Mouse (Mus musculus): ENCODE measurements around the gene Mrpl1. TPM values are rescaled to one million over a fixed set of nuclear protein-coding genes. Genes with fewer than 3 reads are reported as not detected.

The Mrpl1 gene
- polyA plus RNA-seq, 1 experiment from 2014 or later: 18.5 TPM

DNA sequence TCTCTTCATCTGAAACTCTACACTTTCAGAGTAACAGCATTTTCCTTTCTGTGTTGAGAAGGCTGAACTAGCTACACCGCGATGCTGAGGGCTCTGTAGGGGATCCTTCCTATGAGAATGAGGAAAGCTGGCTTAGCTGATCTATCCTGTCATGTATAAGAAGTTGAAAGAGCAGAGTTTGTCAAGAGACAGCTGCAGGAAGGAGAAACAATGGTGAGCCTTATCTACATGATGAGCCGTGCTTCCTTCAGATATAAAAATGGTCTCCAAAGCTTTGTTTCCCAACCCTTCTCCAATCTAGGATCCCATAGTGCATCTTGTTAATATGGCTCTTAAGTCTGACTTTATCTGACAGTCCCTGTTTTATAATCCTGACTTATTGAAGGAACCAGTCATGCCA is 38.9 kb upstream of the Mrpl1 start:
- DNase-seq (ENCODE audit: low spot score) (no peak), ATAC-seq (ENCODE audit: low FRiP score) (no peak)
- Histone ChIP-seq H3K9me3 (ENCODE audit: control insufficient read depth, low read length) (no peaks in the 10 kb centered on the region), H3K4me2 (replicated peaks) (no peak overlapping the region), H3K27ac (no peak overlapping the region), H3K36me3 (replicated peaks; ENCODE audit: control insufficient read depth, insufficient read depth) (no peaks in the 10 kb centered on the region), H3K4me1 (replicated peaks; ENCODE audit: control insufficient read depth, insufficient read depth, low read length) (no peaks in the 10 kb centered on the region), H3K4me3 (replicated peaks; ENCODE audit: low read length) (no peak overlapping the region), H3K9ac (no peak overlapping the region), H3K27me3 (ENCODE audit: control insufficient read depth, insufficient read depth, low read length) (no peaks in the 10 kb centered on the region)
- 84% methylated on average over 3 of the region's 3 CpGs for WGBS

DNA sequence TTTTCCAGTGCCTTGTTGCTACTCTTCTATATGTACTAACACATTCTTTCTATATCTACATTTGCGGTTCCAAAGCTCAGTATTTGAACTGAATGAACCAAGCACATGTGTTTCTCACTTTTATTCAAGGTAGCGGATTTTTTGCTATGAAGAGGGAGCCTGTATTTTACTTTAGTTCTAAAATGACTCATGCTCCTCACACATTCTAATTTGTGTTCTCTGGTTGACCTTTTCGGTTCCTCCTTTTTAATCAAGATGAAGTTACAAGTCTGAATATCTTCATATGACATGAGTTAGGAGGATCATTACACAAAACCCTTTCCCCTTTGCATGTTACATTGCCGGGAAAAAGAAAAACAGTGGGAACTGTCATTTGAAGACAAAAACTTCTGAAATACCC is 37.5 kb upstream of the Mrpl1 start:
- Histone ChIP-seq H3K4me3 (replicated peaks; ENCODE audit: low read length) (no peak overlapping the region), H3K36me3 (replicated peaks; ENCODE audit: control insufficient read depth, insufficient read depth) (no peaks in the 10 kb centered on the region), H3K27ac (no peak overlapping the region), H3K4me2 (replicated peaks) (no peak overlapping the region), H3K9ac (no peak overlapping the region), H3K9me3 (ENCODE audit: control insufficient read depth, low read length) (no peaks in the 10 kb centered on the region), H3K27me3 (ENCODE audit: control insufficient read depth, insufficient read depth, low read length) (no peaks in the 10 kb centered on the region), H3K4me1 (replicated peaks; ENCODE audit: control insufficient read depth, insufficient read depth, low read length) (no peaks in the 10 kb centered on the region)
- no peak for DNase-seq (ENCODE audit: low spot score)
- WGBS: 92% methylated on average over 4 of the region's 4 CpGs
- ATAC-seq (ENCODE audit: low FRiP score): no peak

DNA sequence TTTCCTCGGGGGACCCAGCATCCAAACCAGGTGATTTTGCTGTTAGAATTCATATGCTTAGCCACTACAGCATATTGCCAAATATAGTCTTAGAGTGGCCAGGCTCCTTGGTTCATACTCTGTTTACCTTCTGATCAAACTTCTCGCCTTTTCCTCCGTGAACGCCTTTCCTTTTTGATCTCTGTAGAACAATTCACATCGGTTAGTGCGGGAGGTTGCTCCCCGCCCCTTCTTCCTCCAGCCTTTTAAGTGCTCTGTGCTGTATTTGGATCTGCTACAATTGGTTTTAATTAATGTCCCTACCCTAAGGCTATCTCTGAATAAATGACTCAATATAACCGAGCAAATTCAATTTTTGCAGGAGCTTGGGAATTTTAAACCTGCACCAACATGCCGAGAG is 33.2 kb upstream of the Mrpl1 start:
- DNase-seq (ENCODE audit: low spot score) (no peak), ATAC-seq (ENCODE audit: low FRiP score) (no peak)
- Histone ChIP-seq H3K4me1 (replicated peaks; ENCODE audit: control insufficient read depth, insufficient read depth, low read length) (no peaks in the 10 kb centered on the region), H3K27me3 (ENCODE audit: control insufficient read depth, insufficient read depth, low read length) (no peaks in the 10 kb centered on the region), H3K9me3 (ENCODE audit: control insufficient read depth, low read length) (no peaks in the 10 kb centered on the region), H3K36me3 (replicated peaks; ENCODE audit: control insufficient read depth, insufficient read depth) (no peaks in the 10 kb centered on the region), H3K4me2 (replicated peaks) (peak overlapping the region; percentile 19), H3K9ac (no peak overlapping the region), H3K4me3 (replicated peaks; ENCODE audit: low read length) (no peak overlapping the region), H3K27ac (no peak overlapping the region)
- 63% methylated on average over 9 of the region's 9 CpGs for WGBS

DNA sequence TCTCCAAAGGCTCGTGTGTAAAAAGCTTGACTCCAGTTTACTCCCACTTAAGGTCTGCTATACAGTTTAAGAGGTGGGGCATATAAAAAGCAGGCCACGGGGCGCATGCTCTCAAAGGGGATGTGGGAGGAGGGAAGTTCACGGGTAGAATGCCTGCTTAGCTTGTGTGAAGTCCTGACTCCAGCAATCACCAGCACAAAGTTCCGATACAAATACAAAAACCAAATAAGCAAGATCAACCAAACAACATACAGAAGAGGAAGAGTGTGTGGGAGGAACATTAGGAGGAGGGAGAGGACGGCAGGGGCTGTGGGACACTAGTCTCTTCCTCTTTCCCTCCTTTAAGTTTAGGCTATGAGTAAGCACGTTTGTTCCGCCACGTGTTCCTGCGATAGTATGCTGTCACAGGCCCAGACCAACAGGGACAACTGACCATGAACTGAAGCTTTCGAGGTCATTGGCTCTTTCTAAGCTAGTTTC is 32.4 kb upstream of the Mrpl1 start:
- no peaks in the 10 kb centered on the region for H3K4me1 ChIP-seq (replicated peaks; ENCODE audit: control insufficient read depth, insufficient read depth, low read length)
- DNase-seq (ENCODE audit: low spot score) (no peak), ATAC-seq (ENCODE audit: low FRiP score) (no peak)
- 80% methylated on average over 11 of the region's 11 CpGs for WGBS
- H3K36me3 ChIP-seq (replicated peaks; ENCODE audit: control insufficient read depth, insufficient read depth): no peaks in the 10 kb centered on the region
- H3K9ac ChIP-seq: no peak overlapping the region
- H3K27ac ChIP-seq: no peak overlapping the region
- H3K27me3 ChIP-seq (ENCODE audit: control insufficient read depth, insufficient read depth, low read length): no peaks in the 10 kb centered on the region
- no peak overlapping the region for H3K4me2 ChIP-seq (replicated peaks)
- H3K9me3 ChIP-seq (ENCODE audit: control insufficient read depth, low read length): no peaks in the 10 kb centered on the region
- H3K4me3 ChIP-seq (replicated peaks; ENCODE audit: low read length): no peak overlapping the region

DNA sequence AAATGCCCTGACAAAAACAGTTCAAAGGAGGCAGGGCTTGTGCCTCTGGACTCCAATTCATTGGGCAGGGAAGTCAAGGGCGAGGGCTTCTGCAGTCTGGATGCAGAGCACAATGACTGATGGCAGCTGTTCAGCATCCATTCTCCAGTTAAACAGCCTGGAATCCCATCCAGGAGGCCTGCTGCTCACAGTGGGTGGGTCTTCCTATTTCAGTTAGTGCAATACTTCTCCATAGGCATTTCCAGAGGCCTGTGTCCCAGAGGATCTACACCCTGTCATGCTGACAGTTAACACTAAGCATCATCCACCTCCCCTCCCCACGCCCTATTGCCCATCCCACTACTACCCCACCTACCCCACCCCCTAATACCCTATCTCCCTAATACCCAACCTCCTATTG is 26.1 kb upstream of the Mrpl1 start:
- WGBS: 70% methylated on average over 2 of the region's 2 CpGs

DNA sequence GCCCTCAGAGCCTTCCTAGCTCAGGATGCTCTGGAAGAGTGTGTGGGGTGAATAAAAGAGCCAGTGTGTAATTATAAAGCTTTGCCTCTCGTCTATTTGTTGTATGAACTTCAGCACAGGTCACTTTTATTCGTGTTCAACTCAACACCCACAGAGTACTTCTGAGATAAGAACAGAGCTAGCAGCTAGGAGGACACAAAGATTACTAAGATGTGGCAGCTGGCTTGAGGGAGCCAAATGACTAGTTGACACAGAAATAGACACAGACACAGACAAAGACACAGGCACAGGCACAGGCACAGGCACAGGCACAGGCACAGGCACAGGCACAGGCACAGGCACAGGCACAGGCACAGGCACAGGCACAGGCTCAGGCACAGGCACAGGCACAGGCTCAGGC is 25.3 kb upstream of the Mrpl1 start:
- Histone ChIP-seq H3K36me3 (replicated peaks; ENCODE audit: control insufficient read depth, insufficient read depth) (no peaks in the 10 kb centered on the region), H3K4me3 (replicated peaks; ENCODE audit: low read length) (no peak overlapping the region), H3K27me3 (ENCODE audit: control insufficient read depth, insufficient read depth, low read length) (no peaks in the 10 kb centered on the region), H3K9me3 (ENCODE audit: control insufficient read depth, low read length) (no peaks in the 10 kb centered on the region), H3K27ac (no peak overlapping the region), H3K9ac (no peak overlapping the region), H3K4me2 (replicated peaks) (no peak overlapping the region), H3K4me1 (replicated peaks; ENCODE audit: control insufficient read depth, insufficient read depth, low read length) (no peaks in the 10 kb centered on the region)
- WGBS: 63% methylated on average over 2 of the region's 2 CpGs
- DNase-seq (ENCODE audit: low spot score) (no peak), ATAC-seq (ENCODE audit: low FRiP score) (no peak)

More for the DNA sequence above, 26.1 kb upstream of the Mrpl1 start:
- no peak overlapping the region for H3K4me2 ChIP-seq (replicated peaks)
- H3K4me3 ChIP-seq (replicated peaks; ENCODE audit: low read length): no peak overlapping the region
- H3K36me3 ChIP-seq (replicated peaks; ENCODE audit: control insufficient read depth, insufficient read depth): no peaks in the 10 kb centered on the region
- no peak overlapping the region for H3K27ac ChIP-seq
- no peaks in the 10 kb centered on the region for H3K27me3 ChIP-seq (ENCODE audit: control insufficient read depth, insufficient read depth, low read length)
- DNase-seq (ENCODE audit: low spot score) (no peak), ATAC-seq (ENCODE audit: low FRiP score) (no peak)
- H3K9ac ChIP-seq: no peak overlapping the region
- H3K9me3 ChIP-seq (ENCODE audit: control insufficient read depth, low read length): no peaks in the 10 kb centered on the region
- H3K4me1 ChIP-seq (replicated peaks; ENCODE audit: control insufficient read depth, insufficient read depth, low read length): no peaks in the 10 kb centered on the region

DNA sequence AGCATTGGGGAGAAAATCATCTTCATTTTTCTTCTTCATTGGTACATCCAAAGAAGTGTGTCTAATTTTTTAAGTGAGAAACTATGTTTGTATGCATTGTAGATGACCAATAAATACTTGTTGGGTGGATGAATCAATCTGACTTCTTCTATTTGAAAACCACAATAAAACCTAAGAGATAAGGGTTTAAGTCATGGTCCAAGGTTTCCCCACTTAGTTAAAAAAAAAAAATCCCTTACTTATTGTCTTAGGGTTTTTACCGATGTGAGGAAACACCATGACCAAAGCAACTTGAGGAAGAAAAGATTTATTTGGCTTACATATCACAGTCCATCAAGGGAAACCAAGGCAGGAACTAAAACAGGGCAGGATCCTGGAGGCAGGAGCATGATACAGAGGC is 19.5 kb upstream of the Mrpl1 start:
- no peak overlapping the region for H3K9ac ChIP-seq
- no peaks in the 10 kb centered on the region for H3K9me3 ChIP-seq (ENCODE audit: control insufficient read depth, low read length)
- H3K4me3 ChIP-seq (replicated peaks; ENCODE audit: low read length): no peak overlapping the region
- no peaks in the 10 kb centered on the region for H3K4me1 ChIP-seq (replicated peaks; ENCODE audit: control insufficient read depth, insufficient read depth, low read length)
- ATAC-seq (ENCODE audit: low FRiP score): no peak
- H3K27ac ChIP-seq: no peak overlapping the region
- 91% methylated on average over 1 of the region's 1 CpGs for WGBS
- H3K36me3 ChIP-seq (replicated peaks; ENCODE audit: control insufficient read depth, insufficient read depth): no peaks in the 10 kb centered on the region
- no peak overlapping the region for H3K4me2 ChIP-seq (replicated peaks)
- H3K27me3 ChIP-seq (ENCODE audit: control insufficient read depth, insufficient read depth, low read length): no peaks in the 10 kb centered on the region
- DNase-seq (ENCODE audit: low spot score): no peak

DNA sequence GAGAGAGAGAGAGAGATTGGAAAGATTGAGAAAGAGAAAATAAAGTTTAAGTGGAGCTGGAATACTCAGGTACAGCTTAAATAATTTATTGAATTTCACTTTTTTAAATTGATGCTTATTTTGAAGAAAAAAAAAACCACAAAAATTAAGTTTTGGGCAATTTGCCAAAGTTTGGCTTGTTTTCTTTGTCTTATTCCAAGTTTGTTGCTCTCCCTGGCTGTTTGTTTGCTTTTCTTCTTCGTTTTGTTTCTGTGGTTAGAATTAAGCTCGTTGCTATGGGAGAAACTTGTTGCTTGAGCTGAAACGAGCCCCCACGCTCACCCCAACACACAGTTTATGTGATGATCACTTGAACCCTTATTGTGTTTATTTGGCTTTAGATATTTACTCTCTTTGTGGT is 18.0 kb upstream of the Mrpl1 start:
- WGBS: 64% methylated on average over 4 of the region's 4 CpGs
- ATAC-seq (ENCODE audit: low FRiP score) (no peak), DNase-seq (ENCODE audit: low spot score) (no peak)
- no peaks in the 10 kb centered on the region for H3K4me1 ChIP-seq (replicated peaks; ENCODE audit: control insufficient read depth, insufficient read depth, low read length)
- H3K36me3 ChIP-seq (replicated peaks; ENCODE audit: control insufficient read depth, insufficient read depth): no peaks in the 10 kb centered on the region
- no peak overlapping the region for H3K9ac ChIP-seq
- no peak overlapping the region for H3K4me2 ChIP-seq (replicated peaks)
- no peak overlapping the region for H3K27ac ChIP-seq
- H3K9me3 ChIP-seq (ENCODE audit: control insufficient read depth, low read length): no peaks in the 10 kb centered on the region
- H3K4me3 ChIP-seq (replicated peaks; ENCODE audit: low read length): no peak overlapping the region
- H3K27me3 ChIP-seq (ENCODE audit: control insufficient read depth, insufficient read depth, low read length): no peaks in the 10 kb centered on the region

DNA sequence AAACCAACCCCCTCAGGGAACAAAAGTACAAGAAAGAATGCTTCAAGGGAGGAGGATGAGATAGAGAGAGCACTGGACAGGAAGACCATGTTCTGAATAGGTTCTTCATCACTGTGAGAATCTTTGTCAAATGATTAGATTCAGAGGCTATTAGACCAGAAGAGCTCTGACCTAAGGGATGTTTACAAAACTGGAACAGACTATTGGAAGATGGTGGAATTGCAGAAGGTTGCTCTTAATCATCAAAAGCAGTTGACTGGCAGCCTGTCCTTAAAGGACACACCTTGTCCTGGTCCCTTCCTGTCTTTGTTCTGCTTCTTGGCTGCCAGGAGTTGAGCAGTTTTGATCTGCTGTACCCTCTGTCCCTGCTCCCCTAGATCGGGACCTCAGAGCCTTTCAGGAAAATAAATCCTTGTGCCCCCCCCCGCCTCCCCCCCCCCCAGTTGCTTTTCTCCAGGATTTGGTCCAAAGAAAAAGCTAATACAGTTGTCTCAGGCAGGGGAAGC is 12.7 kb upstream of the Mrpl1 start:
- no peak overlapping the region for H3K9ac ChIP-seq
- WGBS: 76% methylated on average over 2 of the region's 2 CpGs
- no peak overlapping the region for H3K27ac ChIP-seq
- no peaks in the 10 kb centered on the region for H3K4me1 ChIP-seq (replicated peaks; ENCODE audit: control insufficient read depth, insufficient read depth, low read length)
- no peaks in the 10 kb centered on the region for H3K27me3 ChIP-seq (ENCODE audit: control insufficient read depth, insufficient read depth, low read length)
- no peak for DNase-seq (ENCODE audit: low spot score)
- no peak overlapping the region for H3K4me3 ChIP-seq (replicated peaks; ENCODE audit: low read length)
- no peak overlapping the region for H3K4me2 ChIP-seq (replicated peaks)
- ATAC-seq (ENCODE audit: low FRiP score): no peak
- no peaks in the 10 kb centered on the region for H3K36me3 ChIP-seq (replicated peaks; ENCODE audit: control insufficient read depth, insufficient read depth)
- H3K9me3 ChIP-seq (ENCODE audit: control insufficient read depth, low read length): no peaks in the 10 kb centered on the region

DNA sequence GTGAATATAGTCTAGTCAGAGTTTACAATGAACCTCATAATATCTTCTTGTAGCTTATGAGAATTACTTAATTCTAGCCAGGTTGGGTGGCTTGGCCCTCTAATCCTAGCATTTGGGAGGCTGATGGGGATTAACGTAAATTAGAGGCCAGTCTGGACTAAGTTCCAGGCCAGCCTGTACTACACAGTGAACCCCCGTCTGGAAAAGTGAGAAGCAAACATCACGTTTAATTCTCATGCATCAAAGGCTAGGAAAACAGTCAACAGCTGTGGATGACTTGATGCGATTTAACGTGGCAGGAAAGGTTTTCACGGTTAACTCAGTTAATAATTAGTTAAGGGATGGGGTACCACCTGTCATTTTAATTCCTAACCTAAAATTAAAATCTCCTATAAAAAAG is 11.0 kb upstream of the Mrpl1 start:
- Histone ChIP-seq H3K27ac (no peak overlapping the region), H3K4me1 (replicated peaks; ENCODE audit: control insufficient read depth, insufficient read depth, low read length) (no peaks in the 10 kb centered on the region), H3K9ac (no peak overlapping the region), H3K4me2 (replicated peaks) (no peak overlapping the region), H3K4me3 (replicated peaks; ENCODE audit: low read length) (no peak overlapping the region), H3K9me3 (ENCODE audit: control insufficient read depth, low read length) (no peaks in the 10 kb centered on the region), H3K27me3 (ENCODE audit: control insufficient read depth, insufficient read depth, low read length) (no peaks in the 10 kb centered on the region), H3K36me3 (replicated peaks; ENCODE audit: control insufficient read depth, insufficient read depth) (no peaks in the 10 kb centered on the region)
- ATAC-seq (ENCODE audit: low FRiP score) (no peak), DNase-seq (ENCODE audit: low spot score) (no peak)
- 77% methylated on average over 6 of the region's 6 CpGs for WGBS
